Mouse (Mus musculus) embryo, embryonic 11 days (tissue): ENCODE measurements around the gene Naa35.
A peak's percentile ranks its signal among the peaks of the same experiment; 100 is the strongest.

ENCODE experiments used
- DNase-seq: peaks from one replicate; pipeline ENCODE4 v3.0.0-alpha.2; 2015

The Naa35 gene

DNA sequence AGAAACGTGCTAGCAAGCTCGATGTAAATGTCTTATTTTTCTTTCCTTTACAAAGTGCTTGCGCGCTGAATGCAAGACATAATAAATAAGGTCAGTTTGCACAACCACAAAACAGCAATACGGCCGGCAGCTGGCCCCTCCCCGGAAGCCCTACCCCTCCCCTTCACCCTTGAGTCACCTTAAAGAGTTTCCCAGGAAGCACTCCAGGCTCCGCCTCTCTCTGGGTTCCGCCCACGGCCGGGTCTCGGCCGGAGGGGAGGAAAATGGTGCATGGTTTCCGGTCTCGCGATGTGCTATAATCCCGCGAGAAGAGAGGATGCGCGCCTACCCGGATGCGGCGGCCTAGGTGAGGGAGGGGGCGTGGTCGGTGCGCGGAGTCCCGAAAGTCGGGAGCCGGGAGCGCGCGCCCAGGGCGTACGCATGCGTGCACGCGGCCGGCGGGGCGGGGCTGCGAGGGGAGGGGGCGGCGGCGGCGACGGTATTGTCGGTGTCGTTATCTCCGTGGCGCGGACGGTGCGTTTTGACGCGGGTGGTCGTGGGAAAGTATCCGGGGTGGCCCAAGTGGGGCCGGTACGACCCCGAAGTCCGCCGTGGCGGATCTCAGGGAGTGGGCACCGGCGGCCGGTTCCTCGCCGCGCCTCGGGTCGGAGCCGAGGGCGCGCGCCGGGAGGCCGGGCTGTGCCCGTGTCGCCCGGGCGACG, at the start of gene Naa35, which contains the start of gene Agtpbp1:
TSS of gene Naa35 (plus strand) at position 313 of the 701 bp plus-strand sequence.
TSS of gene Agtpbp1 (minus strand) at position 281 of the 701 bp plus-strand sequence.
- DNase-seq, result peak; percentile 99

DNA sequence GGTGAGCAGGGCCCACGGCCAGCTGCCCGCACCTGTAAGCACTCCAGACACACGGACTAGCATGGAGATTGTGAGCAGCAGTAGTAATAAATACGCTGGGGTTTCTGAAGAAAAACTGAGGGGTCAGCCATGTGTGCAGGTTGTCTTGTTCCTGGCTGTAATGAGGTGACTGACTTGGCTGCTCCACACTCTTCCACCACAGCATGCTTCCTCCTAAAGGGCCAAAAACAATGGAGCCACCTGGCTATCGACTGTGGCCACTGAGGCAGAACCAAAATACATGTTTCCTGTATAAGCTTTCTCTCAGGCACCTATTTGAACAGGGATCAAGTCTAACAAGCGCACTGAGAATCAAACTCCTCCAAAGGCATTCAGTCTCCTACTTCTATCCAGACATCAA, 49.3 kb upstream of the Naa35 start:
- DNase-seq, result no peak

DNA sequence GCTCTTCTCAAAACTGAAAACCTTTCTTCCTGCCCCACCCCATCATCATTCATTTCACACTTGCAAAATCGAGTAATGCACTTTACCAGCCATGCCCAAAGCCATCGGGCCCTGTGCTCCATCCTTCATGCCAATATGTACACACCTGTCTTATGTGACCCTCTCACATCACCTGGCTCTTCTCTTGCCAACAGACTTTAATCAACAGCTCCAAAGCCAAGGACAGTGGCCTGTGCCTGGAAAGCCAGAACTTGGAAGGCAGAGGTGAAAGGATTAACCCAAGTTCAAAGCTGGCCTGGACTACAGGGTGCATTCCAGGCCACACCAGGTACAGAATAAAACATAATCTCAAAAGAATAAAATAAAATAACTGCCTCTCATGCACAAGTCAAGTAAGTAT, 48.4 kb upstream of the Naa35 start:
- no peak for DNase-seq

DNA sequence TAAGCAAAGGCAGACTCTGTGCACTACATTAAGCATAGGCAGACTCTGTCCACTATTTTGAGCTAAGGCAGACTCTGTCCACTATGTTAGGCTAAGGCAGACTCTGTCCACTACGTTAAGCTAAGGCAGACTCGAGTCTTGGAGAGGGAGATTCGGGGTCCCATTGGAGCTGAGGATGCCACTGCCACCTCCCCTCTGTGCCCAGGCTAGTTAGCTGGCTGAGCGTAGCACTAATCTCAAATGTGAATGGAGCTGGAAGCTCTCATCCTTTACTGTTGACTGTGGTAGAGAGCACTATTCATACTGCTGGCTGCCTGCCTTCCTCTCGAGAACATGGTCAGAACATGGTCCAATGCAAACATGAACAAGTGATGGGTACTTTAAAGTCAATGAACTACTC, 46.4 kb upstream of the Naa35 start:
- no peak for DNase-seq

DNA sequence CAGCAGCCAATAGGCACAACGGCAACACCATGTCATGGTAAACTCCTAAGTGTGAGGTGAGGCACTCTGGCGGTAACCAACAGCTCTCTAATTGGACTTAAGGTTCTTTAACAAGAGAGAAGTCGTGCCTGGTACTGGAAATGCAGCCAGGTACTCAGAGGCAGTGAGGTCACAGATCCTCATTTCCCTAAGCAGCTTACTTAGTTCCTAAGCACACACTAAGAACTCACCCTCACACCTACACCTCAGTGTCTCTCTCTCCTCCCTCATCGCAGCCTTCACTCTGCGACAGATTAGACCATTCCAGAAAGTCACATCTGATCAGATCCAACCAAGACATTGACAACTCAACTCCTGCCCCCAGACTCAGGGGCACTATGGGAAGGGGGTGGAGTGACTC, 45.0 kb upstream of the Naa35 start:
- no peak for DNase-seq

DNA sequence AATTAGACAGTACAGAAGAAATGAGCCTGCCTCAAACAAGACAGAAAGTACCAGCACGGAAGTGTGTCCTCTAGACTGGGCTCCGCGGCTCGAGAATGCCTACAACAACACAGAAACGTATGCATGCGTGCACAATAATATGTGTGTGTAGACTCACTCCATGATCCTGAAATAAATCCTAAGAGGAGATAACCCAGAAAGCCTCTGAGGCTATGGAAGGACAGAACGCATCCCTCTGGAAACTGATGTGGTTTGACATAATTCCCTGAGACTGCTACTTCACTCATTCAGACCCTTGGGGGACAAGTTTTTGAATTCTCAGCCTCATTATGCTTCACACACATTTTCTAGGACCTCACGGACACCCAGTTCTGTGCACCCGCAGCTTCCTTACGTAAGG, 42.6 kb upstream of the Naa35 start:
- no peak for DNase-seq

DNA sequence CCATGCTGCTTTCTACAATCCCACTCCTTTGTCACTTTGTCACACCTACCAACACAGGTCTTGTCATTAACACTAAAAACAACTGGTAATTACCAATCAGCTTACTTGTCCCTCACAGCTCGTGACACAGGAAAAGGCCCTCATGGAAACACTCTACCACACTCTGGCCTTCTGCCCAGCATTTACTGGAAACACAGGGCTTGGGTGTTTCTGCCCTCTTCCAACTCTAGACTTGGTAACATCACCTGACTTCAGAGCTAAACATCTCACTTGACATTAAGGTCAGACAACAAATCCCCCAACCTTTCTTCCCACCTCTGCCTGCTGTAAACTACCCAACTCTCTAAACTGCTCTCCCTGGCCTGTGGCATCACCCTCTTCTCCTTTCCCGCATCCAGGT, 38.0 kb upstream of the Naa35 start:
- no peak for DNase-seq

DNA sequence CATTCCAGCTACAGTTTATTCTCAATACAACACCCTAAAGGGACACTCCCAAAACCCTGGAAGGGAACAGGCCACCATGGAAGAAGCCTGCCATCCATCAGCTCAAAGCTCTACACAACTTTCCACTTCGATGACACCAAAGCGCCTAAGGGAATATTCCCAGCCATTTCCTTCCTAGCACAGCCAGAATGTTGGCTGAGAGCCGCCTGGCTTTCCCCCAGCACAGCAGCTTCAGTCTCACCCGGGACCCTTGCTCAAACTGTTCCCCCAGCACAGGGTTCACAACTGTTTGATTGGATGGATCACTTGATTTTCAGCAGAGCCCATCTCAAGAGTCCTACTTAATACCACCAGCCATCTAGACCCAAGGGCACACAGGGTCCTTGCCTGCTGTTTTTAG, 37.3 kb upstream of the Naa35 start:
- DNase-seq, result no peak

DNA sequence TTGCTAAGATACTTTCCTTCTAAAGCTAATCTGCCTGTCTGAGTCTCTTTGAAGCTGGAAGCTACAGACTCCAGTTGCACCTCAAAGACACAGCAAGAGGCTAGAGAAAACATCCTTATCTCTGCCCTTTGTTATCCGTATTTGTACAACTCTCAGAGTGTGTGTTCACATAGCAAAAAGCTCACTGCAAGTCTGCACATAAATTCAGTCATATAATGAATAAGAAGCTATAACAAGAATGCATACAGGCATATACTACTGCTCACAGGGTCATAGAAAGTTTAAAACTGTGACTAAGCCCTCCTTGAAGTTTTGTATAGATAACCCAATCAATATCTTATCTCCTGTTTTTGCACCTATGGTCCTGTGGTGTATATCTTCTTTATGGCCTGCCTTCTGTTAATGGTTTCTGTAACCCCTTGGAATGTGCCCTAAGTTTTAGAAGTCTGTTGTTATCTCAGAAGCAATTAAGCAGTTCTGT, 35.7 kb upstream of the Naa35 start:
- no peak for DNase-seq

DNA sequence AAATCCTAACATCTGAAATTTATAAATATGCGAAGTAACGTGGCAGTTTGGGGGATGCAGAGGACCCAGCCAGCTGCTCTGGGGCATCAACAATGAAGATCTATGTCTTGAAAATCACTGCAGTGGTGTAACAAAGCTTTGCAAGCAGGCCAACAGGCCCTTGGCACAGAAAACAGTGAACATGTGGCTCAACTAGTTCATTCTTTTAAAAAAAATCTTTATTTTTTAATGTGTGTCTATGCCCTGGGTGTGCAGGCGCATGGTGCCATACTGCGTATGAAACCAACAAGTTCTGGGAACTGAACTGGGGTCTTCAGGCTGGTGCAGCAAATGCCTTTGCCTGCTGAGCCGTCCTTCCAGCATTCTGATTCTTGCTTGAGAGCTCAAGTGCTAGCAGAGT, 32.8 kb upstream of the Naa35 start:
- DNase-seq, result no peak

DNA sequence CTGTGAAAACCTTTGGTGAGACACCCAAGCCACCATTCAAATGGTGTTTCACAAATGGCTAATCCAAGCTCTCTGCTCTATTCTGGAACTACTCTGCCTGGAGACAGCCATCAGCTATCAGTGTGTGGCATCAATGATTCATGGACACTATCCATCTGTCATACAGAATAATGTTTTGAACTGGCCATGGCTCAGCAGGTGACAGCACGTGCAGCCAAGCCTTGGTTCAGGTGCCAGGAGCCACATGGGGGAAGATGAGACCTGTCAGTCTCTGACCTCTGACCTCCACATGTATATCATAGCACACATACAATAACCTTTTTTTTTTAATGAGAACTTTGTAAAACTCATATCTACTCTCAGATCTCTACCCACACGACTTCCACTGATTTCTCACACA, 32.3 kb upstream of the Naa35 start:
- DNase-seq, result no peak

DNA sequence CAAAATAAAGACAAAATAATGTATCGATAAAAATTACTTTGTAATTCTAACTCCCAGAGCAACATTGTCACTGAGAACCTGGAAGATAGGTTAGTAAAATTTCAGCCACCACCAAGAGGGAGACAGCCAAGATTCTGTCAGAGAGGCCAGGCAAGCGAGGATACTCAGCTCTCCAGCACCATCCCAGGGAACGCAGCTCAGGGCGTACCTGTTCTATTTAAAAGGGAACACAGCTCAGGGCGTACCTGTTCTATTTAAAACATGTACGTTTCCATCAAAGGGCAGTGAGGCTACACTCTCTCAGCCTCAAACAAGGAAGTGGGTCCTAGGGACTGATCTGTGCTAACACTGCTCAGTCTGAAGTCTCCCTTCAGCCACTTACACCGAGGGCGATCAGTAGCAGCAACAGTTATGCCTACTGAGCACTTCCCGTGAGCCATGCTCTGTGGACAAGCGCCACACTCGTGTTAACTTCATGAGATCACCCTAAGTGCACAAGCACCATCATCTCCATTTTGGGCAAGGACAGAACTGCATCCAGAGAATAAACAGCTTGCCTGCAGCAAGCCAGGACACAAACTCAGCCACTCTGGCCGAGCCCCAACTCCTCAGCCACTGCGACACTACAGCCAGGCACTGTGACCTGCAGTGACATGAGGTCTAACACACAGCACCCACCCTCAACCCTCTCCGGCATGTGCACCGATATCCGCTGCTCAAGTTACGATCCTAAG, 30.1 kb upstream of the Naa35 start:
- no peak for DNase-seq

DNA sequence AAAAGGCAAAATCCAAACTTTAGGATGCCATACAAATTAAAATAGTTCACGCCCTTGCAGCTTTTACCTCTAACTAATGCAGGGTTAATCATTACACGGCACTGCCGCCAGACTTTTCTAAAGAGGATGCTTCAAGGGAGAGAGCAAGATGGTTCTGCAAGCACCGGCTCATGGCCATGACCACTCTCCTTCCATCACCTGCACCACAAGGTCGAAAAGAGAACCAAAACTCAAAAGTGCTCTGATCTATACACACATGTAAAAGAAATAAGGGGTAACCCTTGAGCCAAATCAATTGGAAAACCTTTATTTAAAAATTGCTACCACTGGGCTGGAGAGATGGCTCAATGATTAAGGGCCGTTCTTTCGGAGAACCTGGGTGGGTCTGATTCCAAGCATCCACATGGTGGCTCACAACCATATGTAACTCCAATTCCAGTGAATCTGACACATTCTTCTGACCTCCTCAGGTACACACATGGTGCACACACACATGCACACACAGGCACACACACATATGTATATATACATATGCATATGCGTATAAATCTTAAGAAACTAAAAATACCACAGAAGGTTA, 29.4 kb upstream of the Naa35 start:
- no peak for DNase-seq

DNA sequence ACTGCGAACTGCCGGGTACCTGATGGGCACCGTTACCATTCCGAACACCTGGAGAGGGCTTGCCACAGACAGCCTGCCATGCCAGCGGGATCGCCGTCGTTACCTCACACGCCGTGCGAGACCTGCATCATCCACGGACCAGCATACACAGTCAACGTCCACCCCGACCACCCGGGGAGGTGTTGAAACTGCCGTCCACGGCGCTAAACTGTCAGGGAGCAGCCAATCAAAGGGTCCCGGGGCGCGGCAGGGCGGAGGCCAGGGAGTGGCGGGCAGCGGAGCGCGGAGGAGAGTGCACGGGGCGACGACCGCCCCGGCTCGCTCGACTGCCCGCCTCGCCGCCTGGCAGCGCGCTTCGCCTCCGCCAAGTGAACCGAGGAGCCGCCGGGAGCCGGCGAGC, 28.4 kb upstream of the Naa35 start:
- peak; percentile 72 for DNase-seq

DNA sequence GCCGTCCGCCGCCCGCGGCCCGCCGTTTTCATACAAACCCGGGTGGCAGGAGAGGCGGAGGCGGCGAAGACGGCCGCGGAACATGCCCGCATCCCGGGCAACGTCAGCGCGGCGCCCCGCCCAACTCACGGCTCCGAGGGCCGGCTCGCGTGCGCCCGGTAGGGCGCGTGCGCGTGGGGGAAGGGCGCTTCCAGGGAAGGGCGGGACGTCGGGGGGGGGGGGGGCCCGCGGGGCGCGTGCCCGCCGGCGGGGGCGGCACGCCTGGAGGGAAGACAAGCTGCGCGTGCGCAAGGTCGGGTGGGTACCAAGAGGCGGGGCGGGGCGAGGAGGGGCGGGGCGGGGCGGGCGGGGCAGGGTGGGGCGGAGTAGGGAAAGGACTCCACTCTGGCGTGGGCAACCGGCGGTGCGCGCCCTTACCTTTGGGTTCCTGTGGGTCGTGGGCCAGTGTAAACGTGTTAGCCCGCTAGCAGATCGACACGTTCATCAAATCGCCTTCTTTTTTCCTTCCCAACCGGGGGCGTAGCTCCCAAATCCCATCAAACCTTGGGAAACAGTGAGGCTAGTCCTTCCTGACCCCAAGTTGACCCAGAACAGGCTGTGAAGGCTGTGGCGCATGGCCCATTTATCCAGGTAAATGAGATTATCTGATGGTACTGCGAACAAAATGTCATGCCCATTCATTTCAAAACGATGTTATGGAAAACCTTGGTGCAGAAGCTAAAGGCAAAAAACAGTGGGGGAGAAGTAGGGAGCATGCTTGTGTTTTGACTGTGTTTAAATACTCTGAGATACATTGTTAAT, 27.7 kb upstream of the Naa35 start:
- peak; percentile 95 for DNase-seq

DNA sequence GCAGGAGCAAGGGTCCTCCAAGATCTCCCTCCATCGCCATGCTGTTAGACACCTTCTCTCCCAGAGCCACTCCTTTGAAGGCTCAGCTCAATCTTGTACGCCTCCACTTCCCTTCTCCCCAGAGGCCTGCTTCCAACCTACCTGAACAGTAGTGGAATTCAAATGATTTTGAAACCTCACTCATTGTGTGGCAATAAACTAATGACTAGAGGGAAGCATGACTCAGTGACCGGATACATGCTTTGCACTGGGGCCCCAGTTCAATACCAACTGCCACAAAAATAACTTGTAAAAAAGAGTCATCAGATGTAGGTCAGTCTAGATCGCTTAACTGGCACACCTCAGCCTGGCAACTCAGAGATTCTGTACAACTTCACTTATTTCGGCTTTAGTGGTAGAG, 26.3 kb upstream of the Naa35 start:
- DNase-seq, result no peak

DNA sequence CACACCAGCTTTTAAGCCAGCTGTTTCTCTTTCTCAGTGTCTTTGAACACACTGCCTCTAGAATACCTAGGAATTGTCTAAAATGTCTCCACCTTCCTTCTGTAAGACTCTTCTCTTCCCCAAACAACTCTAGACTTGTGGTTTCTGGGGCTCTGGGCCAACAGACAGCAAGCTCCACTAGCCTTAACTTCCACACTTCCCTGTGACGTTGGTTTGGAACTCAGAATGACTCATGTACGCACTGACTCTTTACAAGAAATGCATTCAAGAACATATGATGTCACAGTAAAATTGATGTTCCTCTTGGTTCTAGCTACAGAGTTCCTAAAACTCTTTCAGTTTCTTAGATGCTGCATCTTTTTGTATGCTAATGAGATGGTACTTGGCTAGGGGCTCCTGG, 22.6 kb upstream of the Naa35 start:
- DNase-seq, result no peak

DNA sequence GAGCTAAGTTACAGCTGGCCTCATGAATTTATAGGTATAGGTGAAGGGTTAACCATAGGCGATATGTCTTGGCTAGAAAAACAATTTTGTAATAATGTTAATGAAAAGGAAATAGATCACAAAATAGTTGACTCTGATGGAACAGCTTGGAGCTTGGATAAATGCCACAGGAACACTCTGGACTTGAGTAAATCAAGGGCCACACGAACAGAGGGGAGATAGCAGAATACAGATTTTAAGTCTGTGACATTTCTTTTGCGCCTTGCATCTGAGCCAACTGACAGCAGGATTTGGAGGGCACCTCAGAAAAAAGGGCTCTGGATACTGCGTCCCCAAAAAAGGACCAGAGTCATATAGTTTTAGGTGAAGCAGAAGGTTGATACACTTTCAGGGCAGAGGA, 20.6 kb upstream of the Naa35 start:
- no peak for DNase-seq

DNA sequence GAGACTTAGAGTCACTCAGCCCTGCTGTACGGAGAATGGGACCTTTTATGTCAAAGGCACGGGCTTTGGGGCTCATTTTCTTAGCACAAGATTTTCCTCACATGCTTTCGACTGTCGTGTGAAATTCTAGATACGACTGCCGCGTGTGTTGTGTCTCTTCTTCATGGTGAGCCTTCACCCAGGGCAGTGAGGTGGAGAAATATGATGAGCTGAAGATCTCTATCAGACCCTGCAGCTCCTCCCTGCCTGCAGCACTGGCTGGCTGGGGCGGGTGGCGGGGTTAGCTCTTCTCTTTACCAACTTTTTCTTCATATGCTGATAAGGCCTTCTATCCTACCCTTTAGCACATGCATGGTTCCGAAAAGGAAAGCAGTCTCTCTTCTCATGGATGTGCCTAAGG, 20.1 kb upstream of the Naa35 start:
- no peak for DNase-seq

DNA sequence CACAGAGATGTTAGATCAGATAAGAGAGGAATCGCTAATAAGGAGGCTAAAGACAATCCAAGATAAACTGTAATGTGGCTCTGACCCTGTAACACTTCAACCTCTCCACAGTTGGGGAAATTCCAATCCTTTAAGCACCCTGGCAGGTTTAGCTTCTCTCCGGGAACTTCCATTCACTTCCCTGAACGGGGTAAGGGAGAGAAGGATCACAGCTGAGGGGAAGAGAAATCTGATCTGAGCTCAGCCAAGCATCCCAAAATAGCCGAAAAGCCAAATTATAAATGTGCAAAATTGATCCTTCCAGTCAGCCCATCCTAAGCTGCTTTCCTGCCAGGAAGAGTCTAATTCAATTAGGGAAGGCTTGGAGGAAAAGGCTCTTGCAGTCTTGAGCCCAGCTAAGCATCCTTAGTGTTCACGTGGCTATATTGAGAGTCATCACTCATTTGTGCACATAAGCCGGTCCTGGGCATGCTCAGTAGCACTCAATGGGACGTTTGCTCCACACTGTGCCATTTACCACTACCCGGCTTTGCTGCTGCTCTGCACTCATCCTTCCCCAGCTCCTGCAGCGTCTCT, 19.0 kb upstream of the Naa35 start:
- no peak for DNase-seq

DNA sequence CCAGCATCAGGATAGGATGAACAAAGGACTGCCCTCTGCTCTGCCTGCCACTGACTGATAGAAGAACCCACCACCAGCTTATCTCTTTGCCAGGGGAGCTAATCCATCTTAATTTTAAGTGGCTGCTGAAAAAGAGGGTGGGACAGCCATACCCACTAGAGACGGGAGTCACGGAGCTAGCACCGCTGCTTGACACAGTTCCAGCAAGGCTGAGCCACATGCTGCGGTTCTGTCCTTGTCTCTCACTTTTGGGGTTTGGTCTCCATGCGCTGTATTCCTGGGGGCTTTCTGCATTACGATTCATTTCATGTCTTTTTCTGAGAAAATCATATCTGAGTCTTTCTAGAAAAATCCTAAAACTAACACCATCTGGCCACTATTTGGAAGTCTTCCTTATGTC, 14.0 kb upstream of the Naa35 start:
- DNase-seq, result no peak

DNA sequence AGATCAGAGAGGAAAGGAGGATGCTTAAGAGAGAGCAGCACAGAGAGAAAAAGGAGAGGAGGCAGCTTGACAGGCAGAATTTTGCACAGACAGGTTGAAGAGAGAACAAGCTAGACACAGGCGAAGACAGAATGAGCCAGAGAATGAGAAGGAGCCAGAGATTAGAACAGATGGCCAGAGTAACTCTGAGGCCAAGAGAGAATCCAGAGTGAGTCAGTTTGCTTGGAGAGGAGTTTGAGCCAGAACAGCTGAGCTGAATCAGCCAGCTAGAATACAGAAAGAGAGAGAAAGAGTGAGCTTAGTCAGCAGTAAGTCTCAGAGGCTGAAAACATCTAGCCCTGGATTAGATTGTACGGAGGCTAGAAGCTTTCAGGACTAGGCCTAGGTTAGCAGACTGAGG, 12.5 kb upstream of the Naa35 start:
- no peak for DNase-seq

DNA sequence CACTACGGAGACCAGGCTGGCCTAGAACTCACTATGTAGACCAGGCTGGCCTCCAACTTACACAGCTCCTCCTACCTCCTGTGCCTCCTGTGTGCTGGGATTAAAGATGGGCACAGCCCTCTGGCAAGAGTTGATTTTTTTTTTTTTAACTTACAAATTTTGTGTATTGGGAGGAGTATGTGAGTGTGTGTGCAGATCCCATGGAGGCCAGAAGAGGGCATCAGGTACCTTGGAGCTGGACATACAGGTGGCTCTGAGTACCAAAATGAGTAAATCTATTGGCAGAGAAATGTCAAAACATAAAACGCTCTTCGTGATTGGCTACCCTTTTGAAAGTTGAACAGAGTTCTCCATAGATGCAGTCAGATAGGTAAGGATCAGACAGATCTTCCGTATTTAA, 4.1 kb upstream of the Naa35 start:
- DNase-seq, result no peak
